Mouse (Mus musculus): ENCODE data around the gene 1700010B08Rik.

DNA sequence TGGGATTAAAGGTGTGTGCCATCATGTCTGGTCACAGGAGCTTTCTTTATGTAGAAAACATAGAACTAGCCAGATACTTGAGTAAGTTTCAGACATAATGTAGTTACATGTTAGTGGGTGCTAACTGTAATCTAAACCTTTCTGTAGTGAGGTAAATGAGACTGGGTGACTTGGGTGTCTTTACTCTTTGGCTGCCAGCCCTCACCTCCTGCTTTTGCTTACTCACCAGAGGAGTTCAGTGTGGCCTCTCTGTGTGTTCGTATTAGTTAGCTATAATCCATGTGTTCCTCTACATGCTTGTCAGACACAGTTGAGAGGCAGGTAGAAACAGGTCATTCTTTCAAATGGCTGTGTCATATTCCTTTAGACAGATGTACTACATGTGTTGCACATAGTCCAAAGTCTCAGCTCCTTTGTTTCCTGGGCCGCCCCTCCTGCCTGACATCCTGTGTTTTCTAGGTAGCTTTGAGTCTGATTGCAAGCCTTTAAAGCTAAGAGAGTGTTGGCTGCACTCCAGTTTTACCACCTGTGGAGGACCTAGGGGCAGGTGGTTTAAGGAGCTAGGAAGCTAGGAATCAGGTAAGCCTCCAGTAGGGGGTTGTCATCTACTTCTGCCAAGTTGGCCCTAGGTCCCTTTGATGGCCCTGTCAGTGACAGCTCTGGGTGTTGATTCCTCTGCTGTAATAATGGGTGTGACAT is 29.9 kb downstream of the 1700010B08Rik start:
- TF ChIP-seq CTCF (conservative IDR thresholded peaks at IDR 0.05; ENCODE audit: low read length) (no peak), POU5F1 (IDR thresholded peaks at IDR 0.05; ENCODE audit: borderline replicate concordance, low read length) (no peak)
